Mouse (Mus musculus) thymus, postnatal 14 days (tissue): ENCODE measurements around the gene Cdc25b.
A peak's percentile ranks its signal among the peaks of the same experiment; 100 is the strongest.

Experiments used
- DNase-seq: peaks from one replicate; pipeline ENCODE4 v3.0.0; 2021

Cdc25b gene

DNA sequence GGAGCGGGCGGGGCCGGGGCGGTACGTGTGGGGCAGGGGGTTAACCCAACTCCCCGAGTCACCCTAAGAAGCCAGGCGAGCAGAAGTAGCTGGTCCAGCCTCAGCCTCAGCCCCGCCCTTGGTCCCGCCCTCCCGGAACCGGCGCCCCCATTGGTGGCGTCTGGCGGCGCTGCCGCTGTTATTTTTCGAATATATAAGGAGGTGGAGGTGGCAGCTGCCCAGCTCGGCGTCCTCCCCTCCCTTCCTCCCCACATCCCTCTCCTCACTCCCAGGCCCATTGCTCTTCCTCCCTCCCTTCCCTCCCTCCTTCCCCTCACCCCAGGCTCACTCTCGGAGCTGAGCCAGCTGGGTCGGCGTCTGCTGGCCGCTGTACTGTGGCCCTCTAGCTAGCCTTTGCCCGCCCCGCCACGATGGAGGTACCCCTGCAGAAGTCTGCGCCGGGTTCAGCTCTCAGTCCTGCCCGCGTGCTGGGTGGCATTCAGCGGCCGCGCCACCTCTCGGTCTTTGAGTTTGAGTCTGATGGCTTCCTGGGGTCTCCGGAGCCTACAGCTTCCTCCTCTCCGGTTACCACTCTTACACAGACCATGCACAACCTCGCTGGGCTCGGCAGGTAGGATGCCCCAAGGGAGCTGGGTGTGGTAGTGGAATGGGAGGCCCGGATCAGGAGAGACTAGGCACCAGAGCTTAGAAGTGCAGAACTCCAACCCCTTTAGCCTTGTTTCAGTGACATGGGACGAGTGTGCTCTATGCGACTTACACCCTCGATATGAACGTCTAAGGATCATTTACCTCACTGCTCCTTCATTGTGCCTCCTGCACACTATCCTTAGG, at the start of gene Cdc25b, which contains the start of gene Spef1:
Cdc25b (plus strand) TSS at position 179 of the 831 bp plus-strand sequence.
Spef1 (minus strand) TSS at position 512 of the 831 bp plus-strand sequence.
- peak; percentile 89 for DNase-seq

DNA sequence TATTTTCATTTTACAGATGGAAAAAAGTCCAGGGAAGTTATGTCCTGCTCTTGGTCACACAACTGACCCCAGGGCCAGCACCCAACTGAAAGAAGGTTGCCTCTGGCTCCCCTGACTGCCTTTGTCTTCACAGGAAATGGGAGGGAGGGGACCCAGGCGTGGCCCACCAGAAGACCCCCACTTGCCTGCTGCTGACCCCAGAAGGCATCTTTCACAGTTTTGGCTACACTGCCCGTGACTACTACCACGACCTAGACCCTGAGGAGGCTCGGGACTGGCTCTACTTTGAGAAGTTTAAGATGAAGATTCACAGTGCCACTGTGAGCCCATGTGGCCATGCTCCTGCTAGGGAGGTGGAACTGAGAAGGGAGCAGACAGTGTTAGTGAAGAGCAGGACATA, 48.5 kb upstream of the Cdc25b start:
- DNase-seq: no peak

GRCm38 (mm10) chr2:131138760-131139159, 48.0 kb upstream of the Cdc25b start:
- no peak for DNase-seq

DNA sequence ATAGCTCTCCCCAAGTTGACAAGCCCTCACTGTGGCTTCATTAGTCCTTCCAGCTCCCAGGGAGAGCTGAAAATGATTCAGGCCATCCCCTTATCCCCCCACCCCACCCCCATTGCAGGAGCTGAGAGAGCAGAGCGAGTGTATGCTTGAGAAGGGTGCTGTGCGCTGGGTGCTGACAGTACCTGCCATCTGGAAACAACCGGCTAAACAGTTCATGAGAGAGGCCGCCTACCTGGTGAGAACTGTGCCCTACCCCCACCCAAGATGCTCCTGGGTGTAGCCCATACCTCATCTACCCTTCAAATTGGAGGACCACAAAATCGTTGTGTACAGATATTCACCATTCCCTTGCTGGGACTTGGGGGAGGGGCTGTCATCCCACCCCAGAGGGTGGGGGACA, 47.5 kb upstream of the Cdc25b start:
- no peak for DNase-seq

DNA sequence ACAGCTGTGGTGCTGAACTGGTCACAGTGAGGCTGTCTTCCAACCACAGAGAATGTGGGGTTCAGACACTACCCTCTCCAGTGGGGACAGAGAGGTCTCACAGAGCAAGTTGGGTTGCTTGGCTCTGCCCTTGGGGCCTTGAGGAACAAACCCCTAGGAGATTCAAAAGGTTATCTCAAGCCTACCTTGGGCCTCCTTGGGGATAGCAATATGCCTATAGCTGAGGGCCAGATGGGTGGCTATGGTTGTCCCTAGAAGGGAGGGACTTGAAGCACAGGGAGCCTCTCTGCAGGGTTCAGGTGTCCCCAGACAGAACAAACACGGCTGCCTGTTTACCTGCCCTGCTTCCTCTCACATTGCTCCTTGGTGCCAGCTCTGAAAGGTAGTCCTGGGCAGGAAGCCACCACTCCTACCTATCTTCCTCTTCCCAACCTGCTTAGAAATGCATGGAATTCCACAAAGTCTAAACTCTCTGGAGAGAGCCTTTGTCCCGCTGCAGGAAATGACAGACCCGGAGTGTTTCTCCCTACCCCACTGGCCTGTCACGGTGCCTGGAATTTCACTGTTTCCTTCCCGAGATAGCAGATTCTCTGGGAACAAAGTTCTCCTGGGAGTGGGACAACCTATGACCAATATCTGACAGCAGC, 46.7 kb upstream of the Cdc25b start:
- DNase-seq: no peak

DNA sequence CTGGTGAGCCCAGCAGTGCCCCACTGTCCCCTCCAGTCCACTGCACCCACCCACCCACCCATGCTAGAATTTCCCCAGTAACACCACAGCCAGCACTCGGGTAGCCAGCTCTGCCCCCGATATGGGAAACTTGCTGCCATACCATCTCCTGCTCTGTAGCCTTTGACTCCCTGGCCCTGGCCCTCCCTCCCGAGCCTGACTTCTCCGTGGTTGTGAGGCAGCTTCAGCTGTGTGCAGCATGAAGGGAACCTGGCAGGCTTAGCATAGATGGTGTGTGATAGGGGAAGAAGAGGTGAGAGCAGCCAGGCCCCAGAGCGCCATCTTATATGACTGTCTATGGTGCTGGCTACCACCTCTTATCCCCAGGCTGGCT, 46.2 kb upstream of the Cdc25b start:
- DNase-seq: no peak

DNA sequence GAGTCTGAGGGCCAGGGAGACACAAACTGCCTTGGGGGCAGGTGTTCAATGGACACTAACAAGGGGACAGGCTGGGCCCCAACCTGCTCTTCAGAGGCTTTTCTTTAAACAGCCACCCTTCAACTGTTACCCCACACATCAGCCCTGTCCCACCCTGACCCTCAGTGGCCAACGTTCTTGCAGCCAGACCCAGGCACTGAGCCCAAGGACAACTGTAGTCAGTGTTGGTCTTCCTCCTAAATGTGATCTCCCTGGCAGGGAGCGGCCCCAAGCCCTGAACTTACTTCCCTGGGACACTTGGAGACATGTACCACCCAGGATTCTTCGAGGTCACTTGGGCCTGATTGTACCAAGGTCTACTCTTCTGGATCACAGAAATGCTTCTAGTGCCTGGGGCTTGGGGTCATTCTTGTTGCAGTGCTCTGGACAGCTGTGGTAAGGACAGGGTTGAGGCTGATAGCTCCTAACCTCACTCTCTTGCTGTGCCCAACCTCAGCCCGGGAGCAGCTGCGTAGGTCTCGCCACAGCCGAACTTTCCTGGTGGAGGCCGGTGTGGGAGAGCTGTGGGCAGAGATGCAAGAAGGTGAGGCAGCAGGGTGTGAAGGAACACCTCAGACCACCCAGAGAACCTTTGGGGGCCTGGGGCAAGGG, 45.3 kb upstream of the Cdc25b start:
- no peak for DNase-seq

- DNase-seq: peak; percentile 78
These were observed 44.2 kb upstream of the Cdc25b start for GRCm38 (mm10) chr2:131142592-131142991.

- no peak for DNase-seq
These were observed 43.6 kb upstream of the Cdc25b start for GRCm38 (mm10) chr2:131143007-131143780.

DNA sequence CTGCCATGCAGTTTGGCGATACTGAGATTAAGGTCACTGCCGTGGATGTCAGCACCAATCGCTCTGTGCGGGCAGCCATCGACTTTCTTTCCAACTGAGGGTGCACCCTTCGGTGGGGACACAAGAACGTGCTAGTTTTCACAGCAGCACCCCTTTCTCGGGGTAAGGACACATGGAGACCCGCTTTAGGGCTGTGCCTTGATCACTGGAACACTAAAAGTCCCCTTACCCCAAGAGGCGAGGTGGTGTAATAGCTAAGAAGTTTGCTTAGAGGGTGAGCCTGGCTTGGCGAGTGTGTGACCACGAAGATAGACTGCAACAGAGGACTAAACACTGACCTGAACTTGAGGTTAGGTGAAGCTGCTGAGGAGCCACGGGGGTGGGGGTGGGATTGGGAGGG, 41.6 kb upstream of the Cdc25b start:
- DNase-seq: no peak

DNA sequence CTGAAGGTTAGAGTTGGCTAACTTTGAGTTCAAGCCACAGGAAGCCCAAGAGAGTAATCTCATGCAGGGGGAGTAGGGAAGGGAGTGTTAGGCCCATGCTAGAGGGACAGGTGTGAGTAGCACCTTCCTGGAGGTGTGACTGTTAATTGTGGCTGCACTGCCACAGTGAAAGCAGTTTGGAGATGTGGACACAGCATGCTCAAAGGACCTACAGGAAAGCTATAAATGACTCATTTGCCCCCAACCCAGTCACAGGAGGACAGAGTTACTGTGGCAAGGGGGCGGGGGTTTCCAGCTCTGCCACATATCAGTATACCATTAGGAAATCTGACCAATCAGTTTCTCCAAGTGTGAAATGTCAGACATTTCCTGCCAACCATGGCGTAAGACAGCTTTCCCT, 41.2 kb upstream of the Cdc25b start:
- no peak for DNase-seq

- DNase-seq: no peak
These were observed 40.3 kb upstream of the Cdc25b start for GRCm38 (mm10) chr2:131146193-131147042.

DNA sequence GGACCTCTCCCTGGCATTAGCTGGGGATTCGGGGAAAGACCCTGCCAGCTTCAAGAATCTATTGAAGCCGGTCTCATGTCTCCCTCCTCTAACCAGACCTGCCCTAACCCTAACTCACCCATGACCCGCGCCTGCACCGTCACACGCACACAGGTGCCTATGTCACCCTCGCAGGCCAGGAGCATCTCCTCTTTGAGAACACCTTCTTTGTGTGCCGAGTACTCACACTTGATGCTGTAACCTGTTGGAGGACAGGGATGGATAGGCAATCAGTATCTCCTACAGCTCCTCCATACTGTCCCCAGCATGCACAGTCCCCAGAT, 39.7 kb upstream of the Cdc25b start:
- no peak for DNase-seq

DNA sequence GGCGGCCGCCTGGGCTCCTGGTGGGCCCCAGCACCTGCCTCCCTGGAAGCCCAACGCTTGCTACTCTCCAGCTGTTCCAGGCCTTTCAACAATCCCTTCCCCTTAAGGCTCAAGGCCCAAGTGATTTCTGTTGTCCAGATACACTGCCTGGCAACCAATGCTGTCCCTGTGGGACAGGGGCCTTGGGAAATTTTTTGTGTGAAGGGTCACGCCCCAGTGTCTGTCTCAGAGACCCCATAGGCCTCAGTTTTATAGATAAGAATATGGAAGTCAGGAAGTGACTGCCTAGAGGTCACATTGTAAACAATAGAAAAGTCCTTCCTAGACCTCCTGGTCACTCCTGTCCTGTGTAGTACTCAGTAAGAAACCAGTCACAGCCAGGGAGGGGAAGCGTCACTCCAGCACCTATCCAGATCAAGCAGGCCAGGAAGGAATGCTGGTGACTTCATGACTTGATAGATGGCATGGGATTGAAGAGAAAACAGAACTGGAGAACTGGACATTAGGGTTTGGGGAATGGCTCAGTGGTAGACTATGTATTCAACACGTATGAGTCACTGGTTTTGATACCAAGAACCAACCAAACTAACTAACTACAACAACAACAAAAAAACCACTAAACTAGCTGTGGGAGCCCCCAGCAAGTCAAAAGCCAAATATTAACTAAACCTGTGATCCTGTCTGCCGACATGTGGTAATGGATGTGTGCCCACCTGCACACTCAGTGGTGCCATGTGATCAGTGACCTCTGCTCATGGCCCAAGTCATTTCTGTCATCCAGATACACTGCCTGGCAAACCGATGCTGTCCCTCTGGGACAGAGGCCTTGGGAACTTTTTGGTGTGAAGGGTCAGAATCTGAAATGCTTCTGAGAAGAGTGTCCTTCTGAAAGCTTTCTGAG, 38.1 kb upstream of the Cdc25b start:
- no peak for DNase-seq

DNA sequence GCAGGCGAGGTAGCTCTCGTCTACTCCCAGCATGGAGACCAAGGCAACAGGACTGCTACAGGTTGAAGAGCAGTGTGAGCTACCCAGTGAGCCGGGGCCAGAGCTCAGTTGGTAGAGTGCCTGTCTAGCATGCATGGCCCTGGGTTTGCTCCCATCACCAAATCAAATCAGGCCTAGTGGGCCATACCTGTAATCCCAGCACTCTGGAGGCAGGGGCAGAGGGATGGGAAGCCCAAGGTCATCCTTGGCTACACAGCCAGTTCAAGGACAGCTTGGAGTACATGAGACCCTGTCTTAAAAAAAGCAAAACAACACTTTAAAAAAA, 37.5 kb upstream of the Cdc25b start:
- DNase-seq: no peak

DNA sequence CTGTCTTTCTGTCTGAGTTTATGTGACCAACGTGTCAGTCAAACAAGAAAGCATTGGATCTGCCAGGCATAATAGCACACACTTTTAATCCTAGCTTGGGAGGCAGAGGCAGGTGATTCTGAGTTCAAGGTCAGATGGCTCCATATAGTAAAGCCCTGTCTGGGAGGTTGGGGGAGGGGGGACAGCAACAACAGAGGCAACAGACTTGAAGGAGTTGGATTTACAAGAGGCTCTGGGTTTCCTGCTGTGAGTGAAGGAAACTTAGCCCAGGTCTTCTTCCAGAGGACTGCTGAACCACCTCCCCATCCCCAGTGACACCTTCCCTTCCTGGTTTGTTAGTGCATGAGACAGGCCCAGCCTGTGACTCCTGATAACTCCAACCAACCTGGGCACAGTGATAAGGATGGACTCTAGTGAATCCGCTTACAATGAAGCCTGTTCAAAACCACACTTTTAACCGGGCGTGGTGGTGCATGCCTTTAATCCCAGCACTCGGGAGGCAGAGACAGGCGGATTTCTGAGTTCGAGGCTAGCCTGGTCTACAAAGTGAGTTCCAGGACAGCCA, 34.5 kb upstream of the Cdc25b start:
- DNase-seq: no peak

- no peak for DNase-seq
These were observed 32.7 kb upstream of the Cdc25b start for GRCm38 (mm10) chr2:131154036-131154435.

DNA sequence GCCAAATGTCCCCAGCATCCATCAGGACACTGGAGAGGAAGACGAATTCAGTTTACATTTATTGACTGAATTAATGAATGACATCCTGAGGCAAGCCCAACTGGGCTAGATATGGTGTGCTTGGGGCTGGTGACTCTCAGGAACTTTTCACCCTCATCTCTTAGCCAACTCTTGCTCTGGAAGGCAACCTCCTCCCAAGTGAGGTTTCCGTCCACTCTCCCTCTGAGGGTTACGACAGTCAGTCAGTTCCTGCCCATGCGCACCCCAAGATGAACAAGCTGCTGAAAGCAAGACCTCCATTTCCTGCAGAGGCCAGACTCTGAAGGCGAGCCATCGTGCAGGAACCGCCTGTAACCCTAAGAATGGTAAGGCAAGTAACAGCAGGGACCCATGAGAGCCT, 29.8 kb upstream of the Cdc25b start:
- DNase-seq: no peak

DNA sequence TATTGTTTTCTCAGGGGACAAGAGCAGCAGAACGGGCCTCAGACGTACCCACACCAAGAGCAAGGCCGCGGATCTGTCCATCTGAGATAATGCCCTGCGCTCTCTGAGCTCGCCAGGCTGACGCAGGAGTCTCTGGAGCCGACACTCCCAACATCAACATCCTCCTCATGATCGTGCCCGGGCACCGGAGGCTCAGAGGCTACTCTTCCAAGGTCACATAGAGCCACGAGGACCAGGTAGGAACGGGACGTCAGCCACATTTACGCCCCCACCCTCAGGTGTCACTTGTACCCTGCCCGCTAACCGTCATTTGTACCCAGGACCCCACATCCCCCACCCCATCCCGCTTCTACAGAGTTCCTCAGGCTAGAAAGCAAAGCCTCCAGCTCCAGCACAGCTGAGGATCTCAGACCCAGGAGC, 27.2 kb upstream of the Cdc25b start:
- DNase-seq: no peak

- peak; percentile 97 for DNase-seq
These were observed 26.7 kb upstream of the Cdc25b start, which contains the start of gene 1700037H04Rik for GRCm38 (mm10) chr2:131159938-131160581. Gene 1700037H04Rik (minus strand): TSS chr2:131160081.
